Mouse (Mus musculus) kidney, adult 2 months (tissue): ENCODE data around the gene Per1.

Experiments
- CTCF ChIP-seq: fragments of 200-500 bp; conservative IDR thresholded peaks from 2 replicates; pipeline ENCODE4 v1.5.1; 2011; ENCODE audit warnings: low read depth, mild to moderate bottlenecking, control low read depth, low read length, moderate library complexity, mixed read lengths; ENCODE audit not compliant: insufficient read depth, insufficient read length
- POLR2A ChIP-seq: fragments of 200-500 bp; IDR thresholded peaks from one replicate; pipeline ENCODE4 v1.6.1; 2011; ENCODE audit warnings: low read depth, low read length, control low read depth

GRCm38 (mm10) chr11:69076572-69076971 lies 18.4 kb upstream of the Per1 start:
- no peak for TF ChIP-seq CTCF
- TF ChIP-seq POLR2A = no peak
